Mouse (Mus musculus) C2C12 (cell line): Measurements from ENCODE around the gene Cbfa2t3.

Source experiments
- CEBPB ChIP-seq: IDR thresholded peaks from one replicate; pipeline ENCODE4 v1.6.1; 2011; ENCODE audit warnings: low read depth, mild to moderate bottlenecking, control low read depth, moderate library complexity
- CTCF ChIP-seq: IDR thresholded peaks from one replicate; pipeline ENCODE4 v1.5.1; 2011; ENCODE audit not compliant: control insufficient read depth, insufficient read depth, insufficient read length
- FOSL1 ChIP-seq: IDR thresholded peaks from one replicate; pipeline ENCODE4 v1.8.0; 2011; ENCODE audit warnings: mild to moderate bottlenecking, low read length; ENCODE audit not compliant: poor library complexity, insufficient read depth, severe bottlenecking
- MAX ChIP-seq: IDR thresholded peaks from one replicate; pipeline ENCODE4 v1.6.1; 2011; ENCODE audit warnings: mild to moderate bottlenecking, control low read depth
- MYOG ChIP-seq: IDR thresholded peaks from one replicate; pipeline ENCODE4 v1.6.1; 2011; ENCODE audit not compliant: control insufficient read depth, insufficient read length; ENCODE audit errors: extremely low read depth
- USF1 ChIP-seq: IDR thresholded peaks from one replicate; pipeline ENCODE4 v1.6.1; 2011; ENCODE audit warnings: low read depth, mild to moderate bottlenecking, control low read depth, moderate library complexity

DNA sequence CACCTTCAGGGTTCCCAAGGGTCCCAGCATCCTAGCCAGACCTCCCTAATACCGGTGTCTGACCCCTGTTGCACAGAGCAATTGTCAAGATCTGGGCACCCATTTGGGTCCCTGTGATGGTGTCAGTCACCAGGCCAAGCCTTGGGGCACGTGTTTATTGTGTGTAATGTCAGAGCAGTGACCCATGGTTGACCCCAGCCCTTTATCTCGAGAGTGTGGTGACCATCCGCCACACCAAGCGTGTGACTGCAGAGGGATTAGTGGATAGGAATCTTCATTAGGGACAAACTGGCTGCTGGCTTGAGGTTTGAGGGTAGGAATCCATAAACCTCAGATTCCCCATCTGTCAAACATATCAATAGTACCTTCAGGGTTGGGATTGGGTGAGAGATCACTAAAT is 29.5 kb downstream of the Cbfa2t3 start:
- no peak for TF ChIP-seq CTCF
- TF ChIP-seq USF1: no peak
- TF ChIP-seq CEBPB: no peak
- TF ChIP-seq MYOG: no peak
- no peak for TF ChIP-seq FOSL1
- TF ChIP-seq MAX: no peak
